Mouse (Mus musculus) B cell, adult (primary cell): ENCODE results near the gene Ciart. TPM values are rescaled to one million over a fixed set of nuclear protein-coding genes. Genes with fewer than 3 reads are reported as not detected.

Experiments
- total RNA-seq: library from RNA; stranded (reverse); gene quantifications from 4 replicates; pipeline ENCODE4 v1.2.4, GENCODE M21; 2023; ENCODE audit not compliant: inconsistent age

Ciart gene
- total RNA-seq: 219 to 247 TPM (median 225 TPM) in 4 replicates

GRCm38 (mm10) chr3:95881979-95882815 lies at the start of gene Ciart:
TSS of gene Ciart (minus strand) at chr3:95882251.

GRCm38 (mm10) chr3:95928658-95929503 lies 46.8 kb upstream of the Ciart start, which contains the start of gene Anp32e:
TSS of gene Anp32e (plus strand) at chr3:95929246.

GRCm38 (mm10) chr3:95904568-95904967 lies 22.5 kb upstream of the Ciart start, which contains the start of gene Car14:
TSS of gene Car14 (minus strand) at chr3:95904691.

GRCm38 (mm10) chr3:95893606-95894316 lies 11.7 kb upstream of the Ciart start, which contains the start of gene Aph1a:
TSS of gene Aph1a (plus strand) at chr3:95893969.

GRCm38 (mm10) chr3:95891211-95892065 lies 9.4 kb upstream of the Ciart start, which contains the start of gene BC028528:
TSS of gene BC028528 (minus strand) at chr3:95892005.

GRCm38 (mm10) chr3:95871392-95871867 lies 10.6 kb downstream of the Ciart start, which contains the start of gene Mrps21:
TSS of gene Mrps21 (minus strand) at chr3:95871519.

GRCm38 (mm10) chr3:95855502-95856089 lies 26.5 kb downstream of the Ciart start, which contains the start of gene Prpf3:
TSS of gene Prpf3 (minus strand) at chr3:95855885.

Other genes starting within 250 kb of the Ciart start
- gene Mcl1, start 223.5 kb downstream of the Ciart start, total RNA-seq: 360 to 419 TPM (median 383 TPM) in 4 replicates
- 10.1 to 18.8 TPM (median 14.3 TPM) in 4 replicates for gene Adamtsl4, start 194.3 kb downstream of the Ciart start, total RNA-seq
- 8.9 to 11.2 TPM (median 9.7 TPM) in 4 replicates for gene Ecm1, start 142.7 kb downstream of the Ciart start, total RNA-seq
- 84.3 to 86.3 TPM (median 84.9 TPM) in 4 replicates for gene Tars2, start 122.0 kb downstream of the Ciart start, total RNA-seq
- gene Rprd2, start 63.4 kb downstream of the Ciart start, total RNA-seq: 93.2 to 115 TPM (median 103 TPM) in 4 replicates
- gene Prpf3, start 26.4 kb downstream of the Ciart start, total RNA-seq: 89.6 to 102 TPM (median 98.9 TPM) in 4 replicates
- 103 to 115 TPM (median 109 TPM) in 4 replicates for gene Mrps21, start 10.7 kb downstream of the Ciart start, total RNA-seq
- 51.8 to 76.7 TPM (median 72.8 TPM) in 4 replicates for gene BC028528, start 9.8 kb upstream of the Ciart start, total RNA-seq
- 44.8 to 57.9 TPM (median 54.3 TPM) in 4 replicates for gene Aph1a, start 11.7 kb upstream of the Ciart start, total RNA-seq
- gene Car14, start 22.4 kb upstream of the Ciart start, total RNA-seq: not detected in 4 replicates
- gene Anp32e, start 47.0 kb upstream of the Ciart start, total RNA-seq: 103 to 121 TPM (median 117 TPM) in 4 replicates
- gene Plekho1, start 113.8 kb upstream of the Ciart start, total RNA-seq: 203 to 253 TPM (median 234 TPM) in 4 replicates
- gene Vps45, start 176.2 kb upstream of the Ciart start, total RNA-seq: 16.8 to 29.1 TPM (median 20.3 TPM) in 4 replicates
- gene Otud7b, start 222.3 kb upstream of the Ciart start, total RNA-seq: 53.7 to 61.3 TPM (median 54.9 TPM) in 4 replicates